Mouse (Mus musculus) heart, postnatal 25 days (tissue): Measurements from ENCODE around the gene Crybg3. TPM values are rescaled to one million over a fixed set of nuclear protein-coding genes. Genes with fewer than 3 reads are reported as not detected.

Source experiments
- DNase-seq: peaks from one replicate; pipeline ENCODE4 v3.0.0; 2022; ENCODE audit warnings: low spot score
- intact Hi-C: fragments of 180-260 bp; cut with DNase I; formaldehyde crosslinking; loops from one replicate; pipeline ENCODE4 v1.15.1; 2025
- total RNA-seq, 2 experiments: library from RNA; stranded (reverse); gene quantifications; 2 replicates each; pipeline ENCODE4 v1.2.3; 2021

Crybg3 gene
- total RNA-seq, 2 experiments from 2014 or later: 69.3 to 76.9 TPM

DNA sequence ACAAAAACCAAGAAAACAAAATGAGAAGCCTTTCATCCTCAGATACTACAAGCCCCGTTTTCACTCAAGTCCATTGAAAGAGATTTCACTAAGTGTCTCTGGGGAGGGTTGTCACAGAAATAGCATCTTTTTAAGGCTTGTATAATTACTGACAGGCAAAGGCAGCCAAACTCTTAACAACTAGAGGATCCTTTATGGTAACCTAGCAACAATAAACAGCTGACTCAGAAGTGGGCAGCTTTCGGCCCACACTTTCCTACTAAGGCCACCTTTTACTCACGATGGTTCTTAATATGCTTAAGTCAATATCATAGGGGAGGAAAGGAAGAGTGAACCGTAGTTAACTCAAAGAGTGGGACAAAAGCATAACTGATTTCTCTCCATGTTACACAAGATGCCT is 53.3 kb downstream of the Crybg3 start:
- no peak for DNase-seq
- intact Hi-C loops: no loop called here

DNA sequence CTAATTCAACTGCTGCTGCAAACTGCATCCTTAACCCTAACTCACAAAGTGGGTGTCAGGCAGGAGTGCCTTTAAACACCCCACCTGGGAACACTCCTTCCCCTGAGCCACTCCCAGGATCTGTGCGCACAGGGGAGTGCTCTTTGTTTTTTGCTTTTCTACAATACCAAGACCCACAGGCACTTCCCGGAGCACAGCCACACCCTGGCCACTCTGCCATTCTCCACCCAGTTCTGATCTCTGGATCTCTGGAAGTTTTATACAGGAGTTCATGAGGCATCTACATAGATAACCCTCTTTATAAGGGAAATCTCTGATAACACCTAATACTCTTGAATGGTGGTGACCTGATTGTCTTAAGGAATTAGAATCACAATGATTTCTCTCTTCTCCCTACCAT is 55.4 kb downstream of the Crybg3 start:
- intact Hi-C loops: no loop called here
- DNase-seq: no peak

DNA sequence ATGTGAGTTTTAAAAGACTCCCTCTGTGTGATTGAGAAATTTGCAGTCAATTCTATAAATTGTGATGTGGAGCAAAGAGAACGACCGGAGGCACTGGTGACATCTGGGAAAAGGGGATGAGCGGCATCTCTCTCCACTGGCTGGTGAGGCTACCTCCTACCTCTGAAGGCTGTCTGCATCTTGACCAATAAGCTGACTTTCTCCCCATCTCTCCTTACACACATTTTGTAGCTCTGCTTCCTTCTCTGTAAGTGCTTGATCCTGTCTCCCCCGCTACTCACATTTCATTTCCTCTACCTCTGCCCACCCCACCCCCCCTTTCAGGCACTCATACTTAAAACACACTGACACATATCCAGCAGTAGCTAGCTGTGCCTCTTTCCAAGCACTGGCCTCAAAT is 59.4 kb downstream of the Crybg3 start:
- DNase-seq: no peak
- intact Hi-C loops: no loop called here

DNA sequence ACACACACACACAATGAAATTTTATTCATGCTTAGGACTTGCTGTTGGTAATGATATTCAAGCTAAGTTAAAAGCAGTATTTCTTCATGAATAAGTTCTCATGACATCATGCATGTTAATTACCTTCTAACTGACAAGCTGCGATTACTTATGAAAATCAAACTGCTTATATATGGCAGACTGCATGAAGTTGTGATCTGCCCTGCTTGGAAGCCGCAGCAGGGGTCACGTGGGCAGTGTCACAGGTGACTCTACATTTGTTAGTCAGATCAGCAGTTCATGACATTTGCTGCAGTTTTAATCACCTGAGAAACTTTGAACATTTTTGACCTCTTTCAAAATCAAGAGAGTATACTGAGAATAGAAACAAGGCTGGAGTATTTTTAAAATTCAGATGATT is 59.8 kb downstream of the Crybg3 start:
- intact Hi-C loops: no loop called here
- no peak for DNase-seq

DNA sequence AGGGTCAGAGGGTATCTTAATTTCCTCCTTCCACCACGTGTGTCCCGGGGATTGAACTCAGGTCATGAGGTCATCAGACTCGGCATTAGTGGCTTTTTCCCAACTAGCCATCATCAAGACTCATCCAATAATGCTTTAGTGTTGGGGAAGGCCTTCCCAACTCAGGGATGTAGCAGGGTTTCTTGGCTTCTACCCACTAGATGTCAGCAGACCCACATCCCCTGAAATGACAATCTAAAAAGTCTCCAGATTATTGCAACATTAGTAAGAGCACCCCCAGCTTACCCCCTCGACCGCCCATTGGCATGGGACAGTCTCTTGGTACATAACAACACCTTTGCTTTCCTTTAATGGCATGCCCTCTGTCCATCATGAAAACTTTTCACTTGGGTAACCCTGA is 65.1 kb downstream of the Crybg3 start:
- intact Hi-C loops: loop anchor here (5.0 kb wide), 1 partner anchor 82 kb away; no protein-coding TSS in a partner anchor
- DNase-seq: no peak

DNA sequence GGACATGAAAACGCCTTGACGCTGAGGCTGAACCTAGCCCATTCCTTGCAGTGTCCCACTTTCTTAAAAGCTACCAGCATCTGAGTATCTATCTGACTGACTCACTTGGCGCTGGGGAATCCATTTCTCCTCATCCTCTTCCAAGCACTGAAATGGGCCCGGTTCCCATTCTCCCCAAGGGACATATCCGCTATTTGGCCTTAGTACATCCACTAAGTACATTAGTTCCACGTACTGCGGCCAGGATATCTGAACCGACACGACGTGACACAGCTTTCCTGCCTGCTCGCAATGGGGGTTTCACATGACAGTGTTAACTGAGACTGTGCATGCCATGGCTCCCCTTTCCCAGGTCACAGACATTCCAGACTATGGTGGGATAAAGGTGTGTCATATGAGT is 66.4 kb downstream of the Crybg3 start:
- intact Hi-C loops: no loop called here
- DNase-seq: peak; percentile 2

DNA sequence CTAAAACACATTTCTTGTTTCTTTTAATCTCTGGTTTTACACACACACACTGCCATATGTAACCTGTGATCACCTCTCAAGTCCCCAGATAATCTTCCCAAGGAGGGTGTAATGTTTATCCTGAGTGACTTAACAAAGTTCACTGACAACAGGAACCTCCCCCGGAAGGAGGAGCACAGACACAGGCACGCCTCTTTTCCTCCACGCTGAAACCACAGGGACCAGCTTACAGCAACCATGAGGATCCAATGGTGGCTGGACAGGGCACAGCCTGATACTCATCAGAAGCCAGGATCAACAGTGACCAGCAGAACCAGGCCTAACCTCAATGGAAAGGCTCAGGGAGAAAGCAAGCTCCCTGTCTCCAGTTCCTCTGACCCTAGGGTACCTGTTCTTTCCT is 68.2 kb downstream of the Crybg3 start:
- DNase-seq: no peak
- intact Hi-C loops: no loop called here

DNA sequence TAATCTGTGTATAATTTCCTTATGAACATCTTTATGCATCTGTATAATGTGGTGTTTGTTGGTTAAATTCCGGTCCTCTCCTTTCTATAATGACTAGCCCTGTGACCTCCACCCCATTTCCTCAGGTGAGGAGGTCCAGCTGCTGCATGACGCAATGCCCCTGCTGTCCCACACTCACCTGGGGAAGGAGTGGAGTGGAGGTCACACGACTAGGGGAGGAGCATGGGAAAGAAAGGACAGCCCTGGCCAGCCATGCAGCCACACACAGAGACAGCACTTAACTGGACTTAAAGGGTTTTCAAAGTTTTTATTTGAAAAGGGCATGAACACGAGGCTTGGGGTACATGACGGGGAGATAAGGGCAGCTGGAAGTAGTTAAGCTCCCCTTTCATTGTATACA is 69.5 kb downstream of the Crybg3 start:
- no peak for DNase-seq
- intact Hi-C loops: no loop called here

DNA sequence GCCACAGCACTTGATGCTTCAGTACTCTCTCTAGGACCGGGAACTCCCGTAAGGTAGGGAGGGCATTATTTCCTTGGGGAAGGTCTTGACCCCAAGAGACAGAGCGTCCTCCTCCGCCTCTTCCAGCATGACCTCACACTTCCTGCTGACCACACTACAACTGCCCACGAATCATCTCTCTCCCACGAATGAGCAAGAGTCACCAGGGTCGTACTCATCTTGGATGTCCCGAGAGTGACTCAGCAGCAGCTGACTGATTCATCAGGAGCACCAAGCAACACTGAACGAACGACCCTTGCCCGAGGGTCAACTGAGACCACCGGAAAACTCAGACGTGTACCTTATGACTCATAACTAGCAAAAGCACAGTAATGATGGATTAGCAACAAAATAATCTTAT is 71.2 kb downstream of the Crybg3 start:
- DNase-seq: no peak
- intact Hi-C loops: no loop called here

DNA sequence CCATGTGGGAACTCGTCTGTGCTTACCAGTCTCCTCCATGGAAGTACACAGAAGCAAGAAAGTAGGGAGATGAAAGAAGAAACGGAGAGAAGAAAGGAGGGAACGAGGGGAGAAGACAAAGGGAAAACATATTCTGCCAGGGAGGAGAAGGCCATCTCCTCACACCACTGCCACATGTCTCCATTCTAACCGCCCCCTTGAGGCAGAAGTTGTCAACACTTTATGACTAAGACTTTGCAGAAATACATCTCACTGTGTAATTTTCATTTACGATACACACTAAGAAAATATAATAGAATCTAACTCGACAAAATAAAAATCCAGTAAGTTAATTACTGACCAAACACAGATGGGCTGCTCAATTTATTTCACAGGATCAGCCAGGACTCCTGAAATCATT is 73.8 kb downstream of the Crybg3 start:
- intact Hi-C loops: no loop called here
- DNase-seq: no peak

DNA sequence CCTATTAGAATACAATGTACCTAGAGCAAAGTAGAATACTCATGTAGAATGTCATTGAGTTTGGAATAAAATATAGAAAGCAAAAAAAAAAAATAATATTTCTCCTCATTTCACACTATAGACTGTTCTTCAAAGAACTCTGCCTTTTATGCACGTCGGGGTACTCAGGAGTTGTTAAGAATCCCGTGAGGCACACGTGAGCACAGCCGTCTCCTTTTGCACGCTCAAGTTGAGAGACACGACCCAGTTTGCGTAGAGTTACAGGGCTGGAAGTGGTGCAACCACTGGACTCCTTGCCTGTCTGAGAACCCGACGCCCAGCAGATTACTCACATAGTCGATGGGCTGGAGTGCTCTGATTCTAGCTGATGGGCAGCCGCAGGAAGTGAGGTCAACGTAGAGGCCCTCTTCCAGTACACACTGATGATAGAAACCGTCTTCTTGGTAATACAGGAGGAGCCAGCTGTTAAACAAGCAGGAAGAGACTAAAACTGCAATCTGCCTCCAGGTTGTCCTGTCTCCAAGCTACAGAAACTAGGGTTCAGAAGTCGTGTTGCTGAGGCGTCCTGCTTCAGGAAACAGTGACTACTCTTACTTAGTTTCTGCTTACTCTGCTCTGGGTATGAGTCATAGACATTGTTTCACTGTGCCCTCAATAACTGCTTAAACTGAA is 78.9 kb downstream of the Crybg3 start:
- DNase-seq: no peak
- intact Hi-C loops: no loop called here

DNA sequence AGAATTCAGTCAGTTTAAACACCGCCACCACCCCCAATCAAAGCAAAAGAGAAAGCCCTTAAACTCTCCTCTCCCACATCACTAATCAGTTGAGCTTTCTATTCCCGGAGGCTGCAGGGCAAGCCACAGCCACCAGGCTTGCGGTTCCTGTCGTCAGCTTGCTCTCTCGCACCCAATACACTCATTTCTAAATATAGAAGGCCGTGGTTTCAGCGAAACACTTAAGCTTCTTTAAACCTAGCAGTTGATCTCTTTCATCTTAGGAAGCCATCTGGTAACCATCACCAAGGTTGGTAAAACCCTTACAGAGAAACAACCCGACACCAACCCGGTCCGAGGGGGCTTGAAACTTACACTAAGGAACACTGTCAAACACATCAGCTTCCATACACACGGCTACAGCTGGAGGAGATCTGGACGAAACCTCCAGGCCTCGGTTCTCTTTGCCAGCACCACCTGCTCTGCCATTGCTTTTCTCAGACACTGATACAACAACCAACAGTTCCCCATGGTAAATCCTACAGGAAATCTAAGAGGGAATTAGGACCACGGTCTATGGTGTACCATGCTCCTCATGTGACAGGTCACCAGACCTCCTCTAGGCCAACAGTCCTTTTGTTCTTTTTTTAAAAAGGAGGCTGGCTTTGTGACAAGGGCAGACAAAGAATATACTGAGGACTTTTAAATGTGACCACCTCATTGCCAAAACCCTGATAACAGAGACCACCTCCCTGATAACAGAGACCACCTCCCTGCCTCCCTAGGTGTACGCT is 83.1 kb downstream of the Crybg3 start:
- no peak for DNase-seq
- intact Hi-C loops: no loop called here

DNA sequence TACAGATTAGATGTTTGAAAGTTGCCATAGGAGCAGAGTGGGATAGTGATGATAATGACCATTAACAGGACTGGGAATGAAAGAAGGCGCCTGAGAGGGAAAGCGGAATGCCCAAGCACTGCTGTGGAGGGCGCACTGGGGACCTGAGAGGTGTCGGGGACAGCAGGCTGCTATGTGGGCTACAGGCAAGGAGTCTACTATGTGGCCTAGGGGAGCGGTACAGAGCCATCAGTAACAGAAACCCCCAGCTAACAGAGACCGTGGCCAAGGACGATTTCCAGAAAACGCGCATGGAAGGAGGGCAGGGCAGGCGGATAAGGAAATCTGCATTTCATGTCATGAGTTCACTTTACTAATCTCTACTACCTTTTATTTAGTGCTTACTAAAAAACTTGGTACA is 83.8 kb downstream of the Crybg3 start:
- intact Hi-C loops: no loop called here
- no peak for DNase-seq

DNA sequence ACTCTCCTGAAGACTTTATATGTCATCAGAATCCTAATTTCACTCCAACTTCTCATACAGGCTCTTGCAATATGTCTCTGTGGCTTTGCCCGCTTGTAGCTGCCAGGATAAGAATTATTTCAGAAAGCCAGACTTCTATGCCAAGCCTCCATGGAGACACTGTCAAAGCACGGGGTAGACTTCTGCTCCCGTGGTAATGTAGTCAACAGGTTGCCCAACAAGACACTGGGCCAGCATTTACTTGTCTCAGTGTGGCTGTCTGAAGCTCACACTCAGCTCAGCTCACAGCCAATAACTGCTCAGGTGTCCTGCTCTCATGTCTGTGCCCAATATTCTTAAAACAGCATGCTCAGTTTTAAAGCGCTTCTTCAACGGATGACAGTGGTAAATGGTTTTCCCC is 85.6 kb downstream of the Crybg3 start:
- intact Hi-C loops: no loop called here
- DNase-seq: no peak

DNA sequence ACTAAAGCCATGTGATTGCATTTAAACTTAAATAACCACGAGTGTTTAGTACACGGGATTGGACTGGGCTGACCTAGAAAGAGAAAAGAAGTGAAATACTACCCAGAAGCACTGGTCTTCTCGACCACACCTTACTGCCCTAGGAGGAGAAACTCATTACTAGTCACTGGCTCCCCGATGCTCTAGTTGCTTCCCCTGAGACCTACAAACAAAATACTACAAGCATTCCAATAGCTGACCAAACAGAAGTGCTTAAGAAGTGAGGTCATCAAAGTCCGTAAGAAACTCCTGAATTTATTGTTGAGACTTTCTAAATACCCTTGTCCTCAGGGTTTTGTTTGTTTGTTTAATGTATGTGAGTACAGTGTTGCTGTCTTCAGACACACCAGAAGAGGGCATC is 90.9 kb downstream of the Crybg3 start:
- intact Hi-C loops: no loop called here
- no peak for DNase-seq

DNA sequence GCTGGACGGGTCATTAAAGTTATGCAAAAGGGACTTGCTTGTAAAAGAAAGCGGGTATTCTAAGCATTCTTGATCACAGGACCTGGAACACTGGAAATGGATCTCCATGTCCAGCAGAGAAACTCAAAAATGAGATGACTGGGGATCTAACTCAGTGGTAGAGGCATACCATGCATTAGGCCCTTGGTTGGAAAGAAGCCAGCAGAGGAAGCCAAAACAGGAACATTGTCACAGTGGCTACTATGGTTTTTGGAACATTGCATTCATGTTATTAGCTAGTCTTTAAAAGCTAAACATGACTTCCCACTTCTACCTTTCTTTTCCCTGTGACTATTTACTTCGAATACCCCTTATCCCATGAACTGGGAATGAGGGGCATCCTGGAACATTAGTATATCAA is 101.6 kb downstream of the Crybg3 start:
- intact Hi-C loops: no loop called here
- no peak for DNase-seq

DNA sequence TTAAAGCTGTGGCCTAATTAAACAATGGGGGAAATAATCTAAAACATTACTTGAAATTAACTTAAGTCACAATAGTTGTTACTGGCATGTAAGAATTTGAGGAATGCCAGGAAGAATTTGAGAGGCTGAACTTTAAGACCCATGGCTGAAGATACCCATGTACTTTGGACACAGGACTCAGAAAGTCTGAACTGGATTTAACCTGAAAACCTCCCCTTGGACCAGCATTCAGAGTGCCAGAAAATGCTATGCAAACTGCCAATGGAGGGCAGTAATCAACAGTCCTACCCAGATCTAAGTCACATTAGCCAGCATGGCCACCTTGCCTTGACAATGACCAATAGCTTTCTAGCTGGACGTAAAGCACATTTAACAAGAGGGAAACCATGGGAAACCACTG is 102.8 kb downstream of the Crybg3 start:
- intact Hi-C loops: no loop called here

DNA sequence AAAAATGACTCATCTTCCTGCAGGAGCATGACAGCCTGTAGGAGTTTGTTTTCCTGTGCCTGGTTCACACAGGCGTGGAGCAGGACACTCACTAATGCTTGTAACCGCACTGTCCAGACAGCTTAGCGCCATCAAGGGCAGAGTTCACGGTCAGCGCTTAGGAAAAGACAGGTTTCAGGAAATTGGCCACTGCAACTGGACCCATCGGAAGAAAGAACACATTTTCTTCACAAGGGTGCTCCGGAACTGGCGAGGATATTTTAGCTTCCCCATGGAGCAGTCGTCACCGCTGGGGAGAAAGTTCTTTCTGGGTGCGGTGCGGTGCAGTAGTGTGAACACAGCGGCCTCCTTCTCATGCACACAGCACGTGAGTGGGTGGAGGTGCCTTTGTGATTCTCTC is 107.6 kb downstream of the Crybg3 start:
- no peak for DNase-seq
- intact Hi-C loops: no loop called here

More for the DNA sequence above, 102.8 kb downstream of the Crybg3 start:
- no peak for DNase-seq

DNA sequence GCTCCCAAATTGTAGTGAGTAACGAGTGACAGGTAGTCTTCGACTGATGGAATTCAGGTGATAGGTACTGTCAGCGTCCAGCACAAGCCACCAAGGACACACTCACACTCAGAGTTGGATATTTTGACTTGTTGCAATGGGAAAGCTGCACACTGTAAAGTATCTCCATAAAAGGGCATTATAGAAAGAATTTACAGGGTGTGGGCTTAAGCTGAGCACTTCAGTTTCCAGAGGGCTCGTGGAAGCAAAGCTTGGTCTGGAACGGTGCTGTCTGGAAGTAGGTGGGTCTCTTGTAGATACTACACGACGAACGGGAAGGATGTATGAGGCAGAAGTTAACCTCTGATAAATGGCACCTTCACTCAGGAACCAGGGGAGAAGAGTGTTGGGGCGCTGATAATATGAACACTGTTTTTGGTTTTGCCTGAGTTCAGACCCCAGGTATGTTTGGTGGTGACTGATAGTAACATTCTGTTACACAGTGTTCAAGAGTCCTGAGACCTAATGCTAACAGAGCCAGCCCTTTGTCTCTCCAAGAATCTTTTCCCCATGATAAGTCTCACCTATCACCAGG is 112.7 kb downstream of the Crybg3 start:
- DNase-seq: no peak
- intact Hi-C loops: no loop called here

DNA sequence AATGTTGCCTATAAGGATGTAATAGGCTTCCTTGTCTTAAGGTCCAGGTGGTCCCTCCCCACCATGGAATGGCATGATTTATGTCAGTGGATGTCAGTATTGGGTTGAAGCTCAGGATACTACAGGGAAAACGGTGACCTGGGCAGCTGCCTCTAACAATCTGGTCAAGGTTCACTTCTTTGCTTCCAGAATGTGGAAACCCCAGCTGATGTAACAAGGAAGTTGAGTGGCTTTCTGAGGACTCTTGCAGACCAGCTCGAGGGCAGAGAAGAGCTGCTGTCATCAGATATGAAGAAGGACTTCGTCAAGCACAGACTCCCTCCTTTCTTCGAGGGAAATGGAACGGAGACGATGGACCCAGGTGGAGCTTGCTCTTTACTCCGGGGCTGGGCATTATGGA is 113.5 kb downstream of the Crybg3 start:
- no peak for DNase-seq
- intact Hi-C loops: no loop called here

DNA sequence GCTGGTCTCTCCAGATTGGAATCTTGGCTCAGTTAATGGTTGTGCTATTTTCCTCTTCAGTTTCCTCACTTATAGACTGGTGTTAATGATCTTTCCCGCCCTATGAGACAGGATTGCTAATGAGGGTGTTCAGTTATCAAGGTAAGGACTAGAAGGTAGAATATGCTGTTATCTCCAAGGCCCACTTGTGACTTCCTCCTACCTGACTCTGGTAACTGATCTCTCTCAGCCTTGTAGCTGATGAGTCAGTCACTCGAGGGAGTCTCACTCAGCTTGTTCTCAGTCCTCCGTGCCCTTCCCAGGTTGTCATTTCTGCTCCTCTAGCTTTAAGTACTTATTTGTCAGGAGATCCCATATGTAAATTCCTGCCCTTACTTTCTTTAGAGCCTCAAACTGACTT is 122.8 kb downstream of the Crybg3 start:
- intact Hi-C loops: no loop called here
- no peak for DNase-seq
